Mouse (Mus musculus) C2C12 (cell line): ENCODE measurements around the gene Fars2.

Experiments
- CTCF ChIP-seq: IDR thresholded peaks from one replicate; pipeline ENCODE4 v1.5.1; 2011; ENCODE audit not compliant: control insufficient read depth, insufficient read depth, insufficient read length
- FOSL1 ChIP-seq: IDR thresholded peaks from one replicate; pipeline ENCODE4 v1.8.0; 2011; ENCODE audit warnings: mild to moderate bottlenecking, low read length; ENCODE audit not compliant: poor library complexity, insufficient read depth, severe bottlenecking
- MAX ChIP-seq: IDR thresholded peaks from one replicate; pipeline ENCODE4 v1.6.1; 2011; ENCODE audit warnings: mild to moderate bottlenecking, control low read depth
- MYOG ChIP-seq: IDR thresholded peaks from one replicate; pipeline ENCODE4 v1.6.1; 2011; ENCODE audit not compliant: control insufficient read depth, insufficient read length; ENCODE audit errors: extremely low read depth
- USF1 ChIP-seq: IDR thresholded peaks from one replicate; pipeline ENCODE4 v1.6.1; 2011; ENCODE audit warnings: low read depth, mild to moderate bottlenecking, control low read depth, moderate library complexity

DNA sequence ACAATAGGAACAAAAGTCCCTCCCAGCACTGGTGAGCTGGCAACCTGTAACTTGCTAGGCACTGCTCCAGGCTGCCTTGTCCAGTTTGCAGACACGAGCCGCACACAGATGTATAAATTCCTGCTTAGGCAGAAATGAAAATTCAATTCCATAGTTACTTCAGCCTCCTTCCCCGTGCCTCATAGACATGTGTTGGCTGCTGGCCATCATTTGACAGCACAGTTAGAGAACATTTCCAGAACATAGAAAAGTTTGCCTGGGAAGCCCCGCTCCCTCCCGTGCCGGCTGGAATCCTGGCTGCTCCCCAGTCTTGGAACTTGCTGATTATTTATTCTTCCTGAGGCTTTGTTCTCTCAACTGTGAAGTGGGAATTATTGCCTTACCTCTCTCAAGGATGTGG is 178.6 kb downstream of the Fars2 start:
- no peak for TF ChIP-seq CTCF
- no peak for TF ChIP-seq MYOG
- TF ChIP-seq USF1 = no peak
- TF ChIP-seq MAX = no peak
- TF ChIP-seq FOSL1 = no peak
